Mouse (Mus musculus): Measurements from ENCODE around the gene Lst1.
"Not testable (repeated sequence)": the region's sequence is repeated elsewhere in the genome, so short reads cannot be mapped to it uniquely, and the experiment has no call there.

Lst1 gene

GRCm38 (mm10) chr17:35187959-35188610, at the start of gene Lst1:
TSS of gene Lst1 (minus strand) at chr17:35188439.
- no peak for DNase-seq (ENCODE audit: low spot score in 2 of 2)

GRCm38 (mm10) chr17:35237504-35237903, 49.3 kb upstream of the Lst1 start:
- DNase-seq (ENCODE audit: low spot score in 2 of 2) = no peak

- no peak for DNase-seq (ENCODE audit: low spot score in 2 of 2)
These were observed 48.8 kb upstream of the Lst1 start for GRCm38 (mm10) chr17:35236996-35237395.

GRCm38 (mm10) chr17:35236390-35236746, 48.1 kb upstream of the Lst1 start:
- peak; percentile 99 to 100 for DNase-seq (ENCODE audit: low spot score in 2 of 2)

GRCm38 (mm10) chr17:35235614-35236389, 47.6 kb upstream of the Lst1 start, which contains the start of gene Nfkbil1:
TSS of gene Nfkbil1 (minus strand) at chr17:35235792.
- DNase-seq (ENCODE audit: low spot score in 2 of 2) = peak; percentile 73 to 87

GRCm38 (mm10) chr17:35234903-35235302, 46.7 kb upstream of the Lst1 start:
- peak; percentile 59 to 67 for DNase-seq (ENCODE audit: low spot score in 2 of 2)

GRCm38 (mm10) chr17:35234090-35234489, 45.9 kb upstream of the Lst1 start:
- not testable (repeated sequence) for DNase-seq (ENCODE audit: low spot score in 2 of 2)

GRCm38 (mm10) chr17:35233114-35233980, 45.1 kb upstream of the Lst1 start, which contains the start of gene Atp6v1g2:
TSS of gene Atp6v1g2 (plus strand) at chr17:35233660.
- DNase-seq (ENCODE audit: low spot score in 2 of 2) = no peak

- DNase-seq (ENCODE audit: low spot score in 2 of 2) = no peak
These were observed 44.4 kb upstream of the Lst1 start for GRCm38 (mm10) chr17:35232659-35233058.

- DNase-seq (ENCODE audit: low spot score in 2 of 2) = peak; percentile 89 to 92
These were observed 43.8 kb upstream of the Lst1 start for GRCm38 (mm10) chr17:35232043-35232442.

GRCm38 (mm10) chr17:35231022-35231421, 42.8 kb upstream of the Lst1 start:
- DNase-seq (ENCODE audit: low spot score in 2 of 2) = no peak

- no peak for DNase-seq (ENCODE audit: low spot score in 2 of 2)
These were observed 38.4 kb upstream of the Lst1 start for GRCm38 (mm10) chr17:35226561-35227046.

- no peak for DNase-seq (ENCODE audit: low spot score in 2 of 2)
These were observed 37.2 kb upstream of the Lst1 start for GRCm38 (mm10) chr17:35225456-35225855.

GRCm38 (mm10) chr17:35224641-35225040, 36.4 kb upstream of the Lst1 start:
- no peak for DNase-seq (ENCODE audit: low spot score in 2 of 2)

- no peak for DNase-seq (ENCODE audit: low spot score in 2 of 2)
These were observed 34.1 kb upstream of the Lst1 start for GRCm38 (mm10) chr17:35222299-35222698.

- DNase-seq (ENCODE audit: low spot score in 2 of 2) = no peak
These were observed 32.1 kb upstream of the Lst1 start, which contains the start of gene Gm16181 for GRCm38 (mm10) chr17:35220156-35220952. TSS of gene Gm16181 (plus strand) at chr17:35220834.

GRCm38 (mm10) chr17:35219601-35220041, 31.4 kb upstream of the Lst1 start:
- peak in 1 of 2 experiments; percentile 52 for DNase-seq (ENCODE audit: low spot score in 2 of 2)

GRCm38 (mm10) chr17:35218516-35219193, 30.4 kb upstream of the Lst1 start:
- DNase-seq (ENCODE audit: low spot score in 2 of 2) = peak in 1 of 2 experiments; percentile 65

- no peak for DNase-seq (ENCODE audit: low spot score in 2 of 2)
These were observed 24.8 kb upstream of the Lst1 start for GRCm38 (mm10) chr17:35213071-35213470.

- DNase-seq (ENCODE audit: low spot score in 2 of 2) = no peak
These were observed 22.4 kb upstream of the Lst1 start for GRCm38 (mm10) chr17:35210593-35210992.
